Mouse (Mus musculus) cortical plate, adult 2 months (tissue): Measurements from ENCODE around the gene Naaladl2. TPM values are rescaled to one million over a fixed set of nuclear protein-coding genes. Genes with fewer than 3 reads are reported as not detected.
"Not testable (repeated sequence)": the region's sequence is repeated elsewhere in the genome, so short reads cannot be mapped to it uniquely, and the experiment has no call there.

Experiments
- H3K27ac ChIP-seq: fragments of 200-500 bp; 2 replicates; pipeline ENCODE4 v1.5.1; 2012; ENCODE audit warnings: low read length, control low read depth, inconsistent platforms; ENCODE audit not compliant: insufficient read depth
- H3K4me1 ChIP-seq: fragments of 200-500 bp; 2 replicates; pipeline ENCODE4 v1.6.1; 2011; ENCODE audit warnings: low read length; ENCODE audit not compliant: control insufficient read depth, insufficient read depth
- H3K4me3 ChIP-seq: fragments of 200-500 bp; 2 replicates; pipeline ENCODE4 v1.5.1; 2011; ENCODE audit warnings: mild to moderate bottlenecking, low read length, control low read depth; ENCODE audit not compliant: insufficient read depth
- CTCF ChIP-seq: fragments of 200-500 bp; IDR thresholded peaks from 2 replicates; pipeline ENCODE4 v1.5.1; 2011; ENCODE audit warnings: mild to moderate bottlenecking, control low read depth, low read length; ENCODE audit not compliant: insufficient read depth; ENCODE audit errors: extremely low read depth
- POLR2A ChIP-seq: fragments of 200-500 bp; IDR thresholded peaks from 2 replicates; pipeline ENCODE4 v1.6.1; 2011; ENCODE audit warnings: mild to moderate bottlenecking, low read length, control low read depth; ENCODE audit not compliant: insufficient read depth; ENCODE audit errors: extremely low read depth
- polyA plus RNA-seq: library from polyadenylated mRNA; depleted of rRNA; stranded (reverse); fragments of >200 nt; gene quantifications from 2 replicates; pipeline ENCODE4 v1.2.3, GENCODE M21; 2012

Gene Naaladl2
- polyA plus RNA-seq, 1 experiment: 1.0 TPM

DNA sequence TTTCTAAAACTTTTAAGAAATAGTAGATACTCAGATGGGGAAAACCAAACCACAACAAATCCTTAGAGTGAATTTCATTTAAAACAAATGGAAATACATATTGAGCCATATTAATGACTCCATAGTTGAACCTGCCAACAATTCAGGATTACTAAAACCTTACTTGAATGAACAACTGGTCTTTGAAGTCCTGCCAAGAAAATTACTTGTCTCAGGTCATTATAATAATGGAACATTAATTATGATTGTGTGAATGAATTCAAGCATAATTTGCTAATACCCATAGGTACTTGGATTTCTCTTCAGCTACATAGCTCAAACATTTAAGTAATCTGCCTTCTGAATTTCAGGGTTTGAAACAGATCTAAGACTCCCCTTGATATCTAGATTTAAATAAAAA is 980.1 kb downstream of the Naaladl2 start:
- no peak for TF ChIP-seq CTCF
- no peak for TF ChIP-seq POLR2A
- H3K27ac ChIP-seq: no peak overlapping the region
- H3K4me3 ChIP-seq: no peak overlapping the region
- H3K4me1 ChIP-seq: no peaks in the 10 kb centered on the region

DNA sequence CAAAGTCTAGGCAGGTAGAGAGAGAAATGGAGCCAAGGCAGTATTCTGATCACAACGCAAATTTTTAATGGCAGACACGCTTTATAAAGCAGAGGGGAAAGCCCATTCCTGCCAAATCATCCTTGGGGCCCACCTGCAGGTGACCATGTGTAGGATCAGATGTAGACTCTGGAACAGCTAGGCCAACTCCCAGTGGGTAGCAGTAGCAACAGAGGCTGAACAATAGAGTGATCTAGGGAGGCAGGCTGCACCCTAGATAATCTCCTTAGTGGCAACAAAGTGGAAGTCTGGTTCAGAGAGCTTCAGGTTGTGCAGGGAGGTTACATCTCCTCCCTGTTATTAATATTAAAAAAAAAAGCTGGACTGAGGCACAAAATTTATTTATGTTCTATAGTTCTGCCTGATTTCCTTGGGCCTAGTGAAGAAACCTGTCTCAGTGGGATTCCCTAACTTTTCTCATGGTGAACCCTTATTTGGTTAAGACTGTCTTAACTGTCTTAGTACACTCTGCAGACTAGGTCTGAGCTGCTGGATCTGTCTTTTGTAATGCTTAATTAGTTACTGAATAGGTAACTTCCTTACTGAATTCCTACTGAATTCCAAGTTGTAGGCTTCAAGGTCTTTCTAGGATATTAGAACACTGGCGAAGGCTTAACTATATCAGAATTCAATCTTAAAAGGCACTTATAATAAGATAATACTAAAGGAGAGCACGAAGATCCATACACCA is 992.8 kb downstream of the Naaladl2 start:
- not testable (repeated sequence) for H3K4me3 ChIP-seq

DNA sequence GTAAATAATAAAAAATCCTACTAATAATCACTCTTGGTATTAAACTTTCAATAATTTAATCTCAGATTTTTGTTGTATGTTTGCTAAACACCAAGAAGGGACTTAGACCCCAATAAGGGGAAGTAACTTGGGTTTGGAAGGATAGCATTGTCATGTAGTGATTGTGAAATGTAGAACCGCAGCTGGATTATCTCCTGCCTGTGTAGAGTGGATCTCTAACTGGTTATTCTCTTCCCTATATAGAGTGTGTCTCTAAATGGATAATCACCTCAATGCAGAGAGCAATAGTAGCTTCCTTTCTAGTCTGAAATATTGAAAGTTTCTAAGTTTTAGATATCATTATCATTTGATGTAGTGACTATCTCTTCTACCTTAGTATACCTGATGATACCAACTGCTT is 1001.3 kb downstream of the Naaladl2 start:
- TF ChIP-seq POLR2A (no peak), CTCF (no peak)
- Histone ChIP-seq H3K4me3 (no peak overlapping the region), H3K4me1 (no peaks in the 10 kb centered on the region)

More for the DNA sequence above, 992.8 kb downstream of the Naaladl2 start:
- not testable (repeated sequence) for H3K27ac ChIP-seq, H3K4me1 ChIP-seq

DNA sequence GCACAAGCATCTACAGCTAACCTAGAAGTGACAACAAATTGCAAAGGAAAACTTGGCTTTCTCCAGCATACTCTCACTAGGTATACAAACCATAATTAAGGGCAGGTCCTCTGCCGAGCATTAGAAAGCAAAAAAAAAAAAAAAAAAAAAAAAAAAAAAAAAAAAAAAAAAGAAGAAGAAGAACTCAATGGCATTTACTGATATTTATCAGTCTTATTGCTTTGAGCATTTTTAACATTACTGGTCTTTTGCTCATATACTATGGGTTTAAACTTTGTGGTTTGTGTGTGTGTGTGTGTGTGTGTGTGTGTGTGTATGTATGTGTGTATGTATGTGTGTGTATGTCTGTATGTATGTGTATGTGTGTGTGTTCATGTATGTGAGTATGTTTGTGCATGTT is 1006.1 kb downstream of the Naaladl2 start:
- Histone ChIP-seq H3K4me1 (no peaks in the 10 kb centered on the region), H3K27ac (no peak overlapping the region), H3K4me3 (no peak overlapping the region)
- TF ChIP-seq CTCF (no peak), POLR2A (no peak)

More for the DNA sequence above, 1001.3 kb downstream of the Naaladl2 start:
- H3K27ac ChIP-seq: no peak overlapping the region

DNA sequence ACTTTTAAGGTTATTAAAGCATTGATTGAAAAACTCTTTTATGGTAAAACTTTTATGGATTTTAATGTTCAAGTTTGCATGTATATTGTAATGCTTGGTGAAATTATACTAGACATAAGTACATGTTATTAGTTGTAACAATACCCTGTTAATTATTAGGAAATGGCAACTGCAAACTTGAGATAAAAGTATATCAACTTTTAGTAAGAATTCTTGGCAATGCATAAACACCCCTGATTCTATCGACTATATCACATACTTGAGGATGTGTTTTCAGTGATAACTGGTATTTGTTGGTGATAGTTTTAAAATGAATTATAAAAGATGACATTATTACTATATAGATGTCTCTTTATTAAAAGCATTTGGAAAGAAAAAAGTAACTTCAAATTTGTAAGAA is 1017.9 kb downstream of the Naaladl2 start:
- Histone ChIP-seq H3K4me3 (no peak overlapping the region), H3K4me1 (no peaks in the 10 kb centered on the region), H3K27ac (no peak overlapping the region)
- TF ChIP-seq POLR2A (no peak), CTCF (no peak)

DNA sequence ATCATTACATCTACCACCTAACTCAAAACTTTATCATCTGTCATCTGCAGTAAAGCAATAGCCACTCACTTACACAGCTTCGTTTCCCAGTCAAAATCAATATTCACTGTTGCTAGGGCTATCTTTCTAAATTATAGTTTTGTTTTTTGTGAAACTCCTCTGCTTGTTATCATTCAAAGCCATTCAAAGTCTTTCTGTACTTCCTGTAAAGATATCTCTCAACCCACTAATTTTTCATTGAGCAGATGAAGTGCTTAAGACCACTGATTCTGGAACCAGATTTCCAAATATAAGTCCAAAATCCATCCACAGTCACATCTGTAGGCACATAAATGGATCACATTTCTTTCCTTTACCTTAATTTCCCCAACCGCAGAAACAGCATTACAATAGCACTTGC is 1020.0 kb downstream of the Naaladl2 start:
- H3K4me3 ChIP-seq: no peak overlapping the region
- TF ChIP-seq CTCF (no peak), POLR2A (no peak)
- no peaks in the 10 kb centered on the region for H3K4me1 ChIP-seq
- no peak overlapping the region for H3K27ac ChIP-seq

DNA sequence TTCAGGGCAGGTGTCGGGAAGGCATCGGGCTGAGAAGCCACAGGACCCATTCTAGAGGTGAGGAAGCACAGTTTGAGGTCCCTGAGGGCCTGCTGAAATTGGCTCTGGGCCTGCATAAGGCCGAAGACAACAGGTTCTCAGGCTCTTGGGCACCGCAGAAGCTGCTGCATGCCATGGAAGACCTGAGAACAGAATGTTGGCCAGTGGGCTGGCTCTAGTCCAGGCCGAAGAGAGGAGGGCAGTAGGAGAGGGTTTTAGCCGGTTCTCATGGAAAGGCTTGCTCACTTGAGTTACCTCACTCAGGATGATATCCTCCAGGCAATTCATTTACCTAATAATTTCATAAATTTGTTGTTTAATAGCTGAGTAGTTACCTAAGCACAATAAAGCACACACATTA is 1025.9 kb downstream of the Naaladl2 start:
- TF ChIP-seq POLR2A (no peak), CTCF (no peak)
- Histone ChIP-seq H3K27ac (no peak overlapping the region), H3K4me1 (no peaks in the 10 kb centered on the region), H3K4me3 (no peak overlapping the region)

DNA sequence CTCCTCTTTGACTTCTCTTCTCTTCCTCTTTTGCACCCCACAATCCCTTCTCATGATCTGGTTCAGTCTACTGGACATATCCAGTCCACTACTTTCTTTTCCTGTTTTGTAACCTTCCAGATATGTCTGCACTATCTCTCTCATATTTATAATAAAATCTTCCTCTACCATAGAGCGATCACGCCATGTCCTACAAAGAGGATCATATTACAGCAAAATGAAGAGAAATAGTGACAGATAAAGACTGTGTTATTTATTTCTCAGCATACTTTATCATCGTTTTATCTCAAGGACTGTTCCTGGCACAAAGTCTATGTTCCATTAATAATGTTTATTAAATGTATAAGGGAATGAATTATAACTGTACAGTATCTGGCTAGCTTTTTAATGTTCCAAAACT is 1029.2 kb downstream of the Naaladl2 start:
- no peak for TF ChIP-seq CTCF
- TF ChIP-seq POLR2A: no peak

DNA sequence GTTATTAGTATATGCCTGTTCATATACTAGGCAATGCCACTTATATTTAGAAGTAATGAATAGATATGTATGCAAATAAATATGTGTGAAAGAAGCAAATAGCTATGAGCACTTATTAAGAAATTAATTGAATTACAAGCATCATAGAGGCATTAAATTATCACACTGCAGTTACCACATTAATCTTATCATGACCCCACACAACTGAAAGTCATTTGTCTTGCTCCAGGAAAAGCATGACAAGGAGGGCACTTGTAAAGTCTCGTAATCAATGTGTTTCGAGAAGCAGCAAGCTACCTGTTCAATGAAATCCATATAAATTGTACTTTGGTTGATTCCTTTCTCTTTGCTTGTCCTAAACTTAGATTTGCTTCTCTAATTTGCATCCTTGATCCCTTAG is 1030.7 kb downstream of the Naaladl2 start:
- Histone ChIP-seq H3K4me3 (no peak overlapping the region), H3K27ac (no peak overlapping the region), H3K4me1 (no peaks in the 10 kb centered on the region)
- TF ChIP-seq POLR2A (no peak), CTCF (no peak)

More for the DNA sequence above, 1029.2 kb downstream of the Naaladl2 start:
- H3K4me1 ChIP-seq: no peaks in the 10 kb centered on the region
- no peak overlapping the region for H3K4me3 ChIP-seq
- no peak overlapping the region for H3K27ac ChIP-seq

DNA sequence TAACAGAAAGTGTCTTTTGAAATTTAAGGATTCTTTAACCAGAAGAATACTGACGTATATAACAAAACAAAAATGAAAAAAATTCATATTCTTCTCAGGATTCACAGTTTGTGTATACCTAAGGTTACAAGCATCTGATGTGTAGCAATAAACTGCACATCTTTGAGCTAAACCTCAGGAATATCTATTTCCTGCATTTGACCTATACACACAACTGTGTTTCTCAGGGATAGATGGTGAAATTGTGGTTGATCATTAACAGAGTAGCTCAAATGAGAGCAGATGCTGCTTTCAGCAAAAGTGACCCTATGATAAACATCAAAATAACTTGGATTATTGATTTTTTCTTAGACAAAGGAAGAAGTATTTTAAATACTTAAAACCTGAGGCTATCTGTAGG is 1037.7 kb downstream of the Naaladl2 start:
- Histone ChIP-seq H3K4me3 (no peak overlapping the region), H3K4me1 (no peaks in the 10 kb centered on the region), H3K27ac (no peak overlapping the region)
- TF ChIP-seq CTCF (no peak), POLR2A (no peak)
